Mouse (Mus musculus) testis, adult 2 months (tissue): ENCODE results near the gene Haus8.

ENCODE experiments used
- CTCF ChIP-seq: fragments of 200-500 bp; IDR thresholded peaks from 2 replicates; pipeline ENCODE4 v1.5.1; 2012; ENCODE audit warnings: low read depth, mild to moderate bottlenecking, inconsistent platforms, low read length, moderate library complexity; ENCODE audit not compliant: control insufficient read depth, insufficient read depth, insufficient replicate concordance
- POLR2A ChIP-seq: fragments of 200-500 bp; IDR thresholded peaks from 2 replicates; pipeline ENCODE4 v1.6.1; 2012; ENCODE audit warnings: low read depth, mild to moderate bottlenecking, inconsistent platforms, low read length, moderate library complexity; ENCODE audit not compliant: control insufficient read depth

DNA sequence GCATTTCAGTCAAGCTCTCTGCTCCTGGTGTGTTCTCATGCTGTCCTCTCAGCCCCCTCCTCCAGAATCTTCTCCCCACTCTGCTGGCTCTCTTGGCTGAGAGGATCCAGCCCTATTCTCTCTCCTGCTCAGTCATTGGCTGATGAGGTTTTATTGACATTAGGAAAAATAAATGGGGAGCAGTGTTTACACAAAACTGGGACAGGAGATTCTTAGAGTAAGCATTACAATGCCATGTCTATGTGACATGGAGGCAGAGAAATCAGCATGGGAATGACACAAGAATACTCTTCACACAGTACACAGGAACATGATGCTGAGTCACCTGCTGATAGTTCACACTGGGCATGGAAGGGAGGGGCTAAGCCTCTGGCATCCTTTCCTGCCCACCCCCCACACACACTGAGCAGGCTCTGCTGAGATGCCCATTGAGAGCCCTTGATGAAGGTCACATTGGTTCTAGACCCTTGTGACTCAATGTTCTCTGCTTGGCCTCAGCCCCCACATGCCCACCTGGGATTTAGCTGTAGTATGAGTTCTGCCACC lies 43.8 kb upstream of the Haus8 start:
- no peak for TF ChIP-seq CTCF
- TF ChIP-seq POLR2A = no peak
